Mouse (Mus musculus): ENCODE data around the gene Golm1. TPM values are rescaled to one million over a fixed set of nuclear protein-coding genes. Genes with fewer than 3 reads are reported as not detected.

Gene Golm1
- total RNA-seq, 1 experiment from 2014 or later = 10.7 TPM

DNA sequence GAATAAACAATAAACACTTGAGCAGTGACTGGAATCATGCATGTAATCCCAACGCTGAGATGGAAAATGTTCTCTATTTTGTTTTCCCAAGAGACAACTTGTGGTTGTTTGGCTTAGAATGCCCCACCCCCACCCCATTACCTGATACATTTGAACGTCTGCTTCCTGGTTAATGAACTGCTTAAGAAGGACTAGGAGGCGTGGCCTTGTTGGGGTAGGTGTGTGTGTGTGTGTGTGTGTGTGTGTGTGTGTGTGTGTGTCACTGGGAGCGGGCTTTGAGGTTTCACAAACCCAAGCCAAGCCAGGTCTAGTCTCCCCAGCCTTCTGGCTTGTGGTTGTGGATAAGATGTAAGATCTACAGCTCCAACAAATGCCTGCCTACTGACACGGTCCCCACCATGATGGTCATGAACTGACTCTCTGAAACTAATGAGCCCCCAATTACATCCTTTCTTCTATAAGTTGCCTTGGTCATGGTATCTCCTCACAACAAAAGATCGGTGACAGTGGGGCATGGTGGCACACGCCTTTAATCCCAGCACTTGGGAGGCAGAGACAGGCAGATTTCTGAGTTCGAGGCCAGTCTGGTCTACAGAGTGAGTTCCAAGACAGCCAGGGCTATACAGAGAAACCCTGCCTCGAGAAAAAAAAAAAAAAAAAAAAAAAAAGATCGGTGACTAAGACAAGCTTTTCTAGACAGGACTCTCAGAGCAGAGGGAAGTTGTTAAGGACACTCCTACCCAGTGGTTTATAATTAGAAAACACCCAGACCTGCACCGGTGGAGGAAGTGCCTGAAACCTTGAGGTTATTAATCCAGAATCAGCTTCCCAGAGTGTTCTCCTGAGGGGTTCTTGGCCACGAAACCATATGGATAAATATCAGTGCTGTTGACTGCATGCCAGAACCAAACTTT lies 962 bp upstream of the Golm1 start:
- DNase-seq = no peak

DNA sequence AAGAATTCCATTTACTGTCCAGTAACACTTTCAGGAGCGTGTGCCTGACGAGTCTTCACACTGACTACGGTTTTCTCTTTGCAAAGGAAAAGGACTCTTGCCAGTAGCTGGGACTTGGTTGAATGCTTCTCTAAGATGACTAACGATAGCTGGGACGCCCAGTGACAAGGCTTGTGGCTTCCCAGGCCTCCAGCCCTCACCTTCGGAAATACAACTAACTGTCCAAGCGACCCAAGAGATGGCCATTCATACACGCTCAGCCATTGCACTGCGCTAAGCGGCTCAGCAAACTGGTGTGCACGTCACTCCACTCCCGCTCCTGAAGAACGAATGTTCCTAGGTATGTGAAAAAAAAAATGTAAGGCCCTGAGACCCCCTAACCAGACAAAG lies 855 bp downstream of the Golm1 start:
- no peak for DNase-seq

- DNase-seq = no peak
Observed at GRCm38 (mm10) chr13:59674215-59674614, 1.4 kb downstream of the Golm1 start.

GRCm38 (mm10) chr13:59673597-59673996 lies 2.0 kb downstream of the Golm1 start:
- DNase-seq = no peak

- no peak for DNase-seq
Observed at GRCm38 (mm10) chr13:59672248-59672647, 3.4 kb downstream of the Golm1 start.

GRCm38 (mm10) chr13:59671521-59671920 lies 4.1 kb downstream of the Golm1 start:
- no peak for DNase-seq

- no peak for DNase-seq
Observed at GRCm38 (mm10) chr13:59669946-59670345, 5.7 kb downstream of the Golm1 start.

GRCm38 (mm10) chr13:59668501-59669093 lies 7.0 kb downstream of the Golm1 start:
- DNase-seq = peak; percentile 16

DNA sequence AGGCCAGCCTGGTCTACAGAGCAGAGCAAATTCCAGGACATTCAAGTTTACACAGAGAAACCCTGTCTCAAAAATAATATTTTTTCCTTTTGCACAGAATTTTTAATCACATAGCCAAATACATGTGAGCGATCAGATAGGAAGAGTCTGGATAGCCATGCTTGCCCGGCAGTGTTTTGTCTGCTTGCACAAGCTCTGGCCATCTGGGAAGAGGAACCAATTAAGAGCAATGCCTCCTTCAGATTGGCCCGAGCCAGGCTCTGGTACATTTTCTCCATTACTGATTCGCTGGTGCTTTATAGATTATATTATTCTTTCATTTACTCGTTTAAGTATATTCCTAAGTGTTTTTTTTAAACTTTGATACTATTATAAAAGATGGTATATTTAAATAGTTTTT lies 7.8 kb downstream of the Golm1 start:
- DNase-seq = no peak

GRCm38 (mm10) chr13:59663939-59664712 lies 11.5 kb downstream of the Golm1 start:
- peak; percentile 12 for DNase-seq

DNA sequence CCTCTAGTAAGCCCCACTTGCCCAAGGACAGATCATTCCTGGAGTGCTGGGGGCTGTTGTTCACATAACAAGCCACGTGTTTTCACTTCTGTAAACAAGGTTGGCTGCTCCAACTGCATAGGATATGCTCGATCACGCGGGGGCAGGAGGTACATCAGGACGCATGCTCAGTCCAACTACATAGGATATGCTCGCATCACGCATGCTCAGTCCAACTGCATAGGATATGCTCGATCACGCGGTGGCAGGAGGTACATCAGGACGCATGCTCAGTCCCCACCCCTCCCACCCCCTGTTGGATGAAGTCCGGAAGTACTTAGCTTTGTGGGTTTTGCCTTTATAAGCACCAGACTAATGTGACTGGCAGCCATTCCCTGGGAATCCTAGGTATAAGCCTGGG lies 13.6 kb downstream of the Golm1 start:
- no peak for DNase-seq

DNA sequence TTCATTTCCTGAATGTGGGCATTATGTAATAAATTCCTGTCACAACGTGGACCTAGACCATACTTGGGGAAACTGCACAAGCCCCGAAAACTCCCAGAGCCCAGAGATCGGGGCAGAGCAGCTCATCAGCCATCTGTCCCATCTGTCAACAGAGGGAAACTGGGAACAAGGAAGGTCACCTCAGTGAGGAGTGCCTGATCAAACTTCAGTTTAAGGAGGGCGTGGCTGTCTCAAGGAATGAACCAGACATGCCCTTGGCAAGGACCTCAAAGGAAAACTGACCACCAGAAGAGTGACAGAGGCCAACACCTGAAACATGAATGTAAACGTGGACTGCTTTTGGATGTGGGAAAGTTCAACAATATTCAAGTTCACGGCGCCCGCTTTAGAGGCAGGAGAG lies 14.2 kb downstream of the Golm1 start:
- DNase-seq = no peak

GRCm38 (mm10) chr13:59660371-59660770 lies 15.2 kb downstream of the Golm1 start:
- DNase-seq = no peak

GRCm38 (mm10) chr13:59657781-59658180 lies 17.8 kb downstream of the Golm1 start:
- DNase-seq = no peak

DNA sequence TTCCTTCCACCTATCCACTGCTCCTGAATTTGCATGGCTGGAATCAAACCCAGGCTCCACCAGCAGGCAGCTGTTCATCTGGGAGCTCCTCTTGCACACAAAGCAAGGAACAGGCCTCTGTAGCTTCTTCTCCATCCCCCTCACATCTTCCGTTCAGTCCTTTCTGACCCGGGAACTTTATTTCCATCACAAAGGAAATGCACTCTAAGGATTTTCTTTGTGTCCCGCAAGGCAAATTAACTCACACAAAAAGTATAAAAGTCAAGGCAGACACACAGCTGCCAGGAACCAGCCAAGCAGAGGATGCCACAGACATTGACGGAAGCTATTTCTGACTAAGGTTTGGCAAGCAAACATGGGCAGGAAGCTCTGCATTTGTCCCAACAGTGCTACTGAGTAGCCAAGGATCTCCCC lies 18.6 kb downstream of the Golm1 start:
- DNase-seq = no peak

DNA sequence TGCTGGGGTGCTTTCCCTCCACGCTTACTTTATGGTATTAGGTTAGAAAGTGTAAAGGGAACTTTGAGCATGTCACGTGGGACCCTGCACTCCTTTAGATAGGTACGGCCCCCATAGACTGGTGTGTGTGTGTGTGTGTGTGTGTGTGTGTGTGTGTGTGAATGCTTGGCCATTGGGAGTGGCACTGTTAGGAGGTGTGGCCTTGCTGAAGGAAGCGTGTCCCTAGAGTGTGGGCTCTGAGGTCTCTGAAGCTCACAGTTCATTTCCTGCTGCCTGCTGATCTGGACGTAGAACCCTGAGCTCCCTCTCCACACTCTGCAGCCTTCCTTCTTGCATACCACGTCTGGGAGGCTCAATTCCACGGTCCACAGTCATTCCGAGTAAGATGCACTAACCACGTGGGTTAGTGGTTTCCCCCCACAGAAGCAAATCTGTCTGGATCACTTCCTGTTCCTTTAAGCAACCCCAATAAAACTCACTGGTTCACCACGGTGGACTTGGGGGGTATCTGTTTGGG lies 19.2 kb downstream of the Golm1 start:
- no peak for DNase-seq

GRCm38 (mm10) chr13:59655718-59656315 lies 19.8 kb downstream of the Golm1 start:
- DNase-seq = no peak

DNA sequence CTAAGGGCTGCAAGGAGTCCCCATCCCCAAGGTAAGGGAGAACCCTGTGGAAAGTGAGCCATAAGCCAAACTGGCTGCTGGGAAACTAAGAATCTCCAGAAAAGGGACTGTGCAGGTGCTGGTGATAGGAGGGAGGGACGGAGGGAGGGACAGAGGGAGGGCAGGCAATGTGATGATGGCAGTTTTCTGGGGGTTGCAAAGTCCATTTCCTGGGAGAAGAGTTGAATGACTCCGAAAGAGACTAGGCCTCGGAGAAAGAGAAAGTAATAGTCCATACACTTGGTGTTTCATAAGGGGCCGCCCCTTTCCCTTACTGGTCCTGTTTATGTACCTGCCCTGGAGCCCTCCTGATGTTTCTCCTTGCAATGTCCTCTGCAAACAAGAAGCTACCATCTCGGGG lies 21.1 kb downstream of the Golm1 start:
- no peak for DNase-seq

DNA sequence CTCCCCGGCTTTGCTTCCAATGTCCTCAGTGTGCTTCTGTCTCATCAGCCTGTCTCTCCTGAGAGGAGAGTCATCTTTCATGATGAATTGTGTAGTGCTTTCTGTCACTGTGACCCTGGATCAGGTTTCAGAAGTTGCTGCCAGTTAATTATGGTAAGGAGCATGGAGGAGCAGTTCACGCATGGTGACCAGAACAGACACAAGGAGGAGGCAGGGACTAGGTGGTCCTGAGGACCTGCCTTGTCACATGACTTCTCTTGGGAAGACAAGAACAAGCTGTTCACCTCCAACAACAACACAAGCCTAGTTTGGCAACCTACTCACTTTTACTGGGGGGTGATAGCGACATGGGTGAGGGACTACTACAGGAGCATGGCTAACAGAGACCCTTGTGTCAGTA lies 22.5 kb downstream of the Golm1 start:
- no peak for DNase-seq

- no peak for DNase-seq
Observed at GRCm38 (mm10) chr13:59652651-59653050, 23.0 kb downstream of the Golm1 start.

DNA sequence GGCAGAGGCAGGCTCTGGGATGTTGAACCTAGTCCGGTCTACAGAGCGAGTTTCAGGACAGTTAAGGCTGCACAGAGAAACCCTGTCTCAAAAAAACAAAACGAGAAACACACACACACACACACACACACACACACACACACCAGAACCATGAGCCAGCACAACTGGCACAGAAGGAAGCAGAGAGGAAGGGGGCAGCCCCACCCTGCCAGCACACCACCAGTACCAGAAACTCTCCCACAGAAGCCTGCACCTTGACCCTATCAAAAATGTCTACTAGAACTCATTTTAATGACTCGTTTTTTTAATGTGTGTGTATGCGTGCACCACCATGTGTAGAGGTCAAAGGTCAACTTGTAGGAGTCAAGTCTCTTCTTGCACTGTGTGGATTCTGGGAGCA lies 25.8 kb downstream of the Golm1 start:
- no peak for DNase-seq

DNA sequence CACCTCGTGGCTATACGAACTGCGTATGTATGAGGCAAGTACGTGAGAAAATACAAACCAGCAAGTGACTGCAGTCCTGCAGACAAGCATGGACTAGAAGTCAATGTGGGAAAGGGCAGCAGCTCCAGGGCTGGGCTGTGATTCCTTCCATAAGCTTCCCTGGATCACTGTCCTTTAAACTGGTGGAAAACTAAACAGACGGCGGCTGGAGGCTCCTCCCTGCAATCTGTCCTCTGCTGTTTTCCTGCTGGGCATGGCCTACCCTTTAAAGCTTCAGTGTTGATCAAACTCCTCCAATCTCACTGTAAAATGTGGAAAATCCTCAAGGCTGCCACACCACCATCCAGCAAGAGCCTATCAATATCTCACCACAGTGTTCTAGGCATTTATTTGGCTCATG lies 27.0 kb downstream of the Golm1 start:
- no peak for DNase-seq
